Mouse (Mus musculus): ENCODE data around the gene Ift43. TPM values are rescaled to one million over a fixed set of nuclear protein-coding genes. Genes with fewer than 3 reads are reported as not detected.

Gene Ift43
- polyA plus RNA-seq, 1 experiment from 2014 or later = 116 TPM

DNA sequence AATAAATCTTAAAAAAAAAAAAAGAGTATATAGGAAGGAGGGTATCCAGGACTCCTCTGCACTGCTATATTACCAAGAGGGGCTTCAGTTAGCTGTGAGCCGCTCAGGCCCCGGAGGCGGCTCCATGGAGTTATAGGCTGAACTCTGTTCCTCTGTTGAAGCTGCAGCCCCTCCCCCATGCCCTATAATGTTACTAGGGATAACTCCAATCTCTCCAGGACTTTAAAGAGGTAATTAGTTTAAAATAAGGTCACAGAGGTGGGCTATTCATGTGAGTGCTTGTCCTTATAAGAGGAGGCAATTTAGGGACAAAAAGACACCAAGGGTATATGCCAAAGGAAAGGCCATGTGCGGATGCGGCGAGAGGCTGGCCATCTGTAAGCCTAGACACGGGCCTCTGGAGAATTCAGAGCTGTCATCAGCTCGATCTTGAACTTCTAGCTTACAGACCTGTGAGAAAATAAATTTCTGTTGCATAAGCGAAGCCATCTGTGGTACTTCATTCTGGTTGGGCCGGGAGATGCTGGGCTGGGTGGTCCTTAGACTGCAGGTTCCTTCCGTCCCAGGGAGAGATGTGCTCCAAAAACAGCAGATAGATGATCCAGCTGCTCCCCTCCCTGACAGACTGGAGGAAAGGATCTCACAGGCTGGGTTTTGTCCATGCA is 94.5 kb downstream of the Ift43 start:
- Histone ChIP-seq H3K4me1 (ENCODE audit: control insufficient read depth, insufficient read depth, low read length) (0 out of 2 replicates have a peak, but pooled peaks cover 4% of the 10 kb centered on the region), H3K9me3 (replicated peaks; ENCODE audit: control insufficient read depth, low read length) (no peaks in the 10 kb centered on the region), H3K36me3 (ENCODE audit: control insufficient read depth, insufficient read depth) (no peaks in the 10 kb centered on the region), H3K27me3 (ENCODE audit: control insufficient read depth, insufficient read depth, low read length) (no peaks in the 10 kb centered on the region), H3K9ac (ENCODE audit: low read length) (no peak overlapping the region), H3K4me3 (ENCODE audit: low read length) (no peak overlapping the region), H3K4me2 (ENCODE audit: low read depth, low read length) (no peak overlapping the region), H3K27ac (ENCODE audit: low read length) (no peak overlapping the region)
- ATAC-seq (replicated peaks; ENCODE audit: extremely low read depth, insufficient read depth, low FRiP score) = no peak
- WGBS = 62% methylated on average over 11 of the region's 11 CpGs

DNA sequence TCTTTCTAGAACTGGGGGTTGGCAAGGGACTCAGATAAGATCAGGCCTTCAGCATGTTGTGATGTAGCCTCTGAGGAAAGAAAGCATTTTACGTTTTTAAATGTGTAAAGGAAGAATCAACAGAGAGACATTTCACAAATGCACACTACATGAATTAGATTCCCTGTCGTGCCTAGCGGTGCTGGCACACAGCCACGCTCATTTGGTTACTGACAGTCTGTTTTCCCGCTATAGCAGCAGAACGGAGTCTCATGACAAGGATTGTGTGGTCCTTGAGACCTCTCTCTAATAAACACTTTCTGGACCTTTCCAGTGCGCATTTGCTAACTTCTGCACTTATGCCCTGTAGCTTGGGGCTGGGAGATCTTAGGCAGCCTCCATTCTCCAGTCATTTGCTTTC is 96.9 kb downstream of the Ift43 start:
- H3K36me3 ChIP-seq (ENCODE audit: control insufficient read depth, insufficient read depth) = no peaks in the 10 kb centered on the region
- WGBS = 53% methylated on average over 7 of the region's 7 CpGs
- no peak overlapping the region for H3K9ac ChIP-seq (ENCODE audit: low read length)
- no peak overlapping the region for H3K27ac ChIP-seq (ENCODE audit: low read length)
- H3K27me3 ChIP-seq (ENCODE audit: control insufficient read depth, insufficient read depth, low read length) = no peaks in the 10 kb centered on the region
- no peak overlapping the region for H3K4me2 ChIP-seq (ENCODE audit: low read depth, low read length)
- H3K4me3 ChIP-seq (ENCODE audit: low read length) = no peak overlapping the region
- no peak for ATAC-seq (replicated peaks; ENCODE audit: extremely low read depth, insufficient read depth, low FRiP score)
- 0 out of 2 replicates have a peak, but pooled peaks cover 4% of the 10 kb centered on the region for H3K4me1 ChIP-seq (ENCODE audit: control insufficient read depth, insufficient read depth, low read length)
- H3K9me3 ChIP-seq (replicated peaks; ENCODE audit: control insufficient read depth, low read length) = no peaks in the 10 kb centered on the region

DNA sequence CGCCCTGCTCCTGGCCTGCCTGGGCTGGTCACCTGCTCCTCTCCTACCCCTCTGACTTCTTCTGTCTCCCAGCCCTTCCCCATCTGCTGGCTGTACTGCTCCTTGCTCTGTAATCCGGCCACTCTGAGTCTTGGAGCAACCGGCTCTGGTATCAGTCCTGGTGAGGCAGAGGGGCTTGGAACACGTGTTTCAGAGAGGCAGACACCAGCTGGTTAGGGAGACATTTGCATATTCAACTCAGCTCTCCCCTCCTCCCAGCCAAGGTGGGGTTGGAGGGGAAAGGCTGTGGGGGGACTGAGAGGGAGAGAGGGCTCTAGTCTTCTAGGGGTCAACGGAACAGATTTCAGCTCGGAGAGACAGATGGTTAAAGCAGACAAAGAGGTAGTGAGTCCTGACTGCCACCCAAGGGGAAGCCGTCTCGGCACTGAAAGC is 99.0 kb downstream of the Ift43 start:
- H3K4me3 ChIP-seq (ENCODE audit: low read length) = no peak overlapping the region
- H3K27ac ChIP-seq (ENCODE audit: low read length) = no peak overlapping the region
- 0 out of 2 replicates have a peak, but pooled peaks cover 4% of the 10 kb centered on the region for H3K4me1 ChIP-seq (ENCODE audit: control insufficient read depth, insufficient read depth, low read length)
- H3K4me2 ChIP-seq (ENCODE audit: low read depth, low read length) = no peak overlapping the region
- no peak for ATAC-seq (replicated peaks; ENCODE audit: extremely low read depth, insufficient read depth, low FRiP score)
- H3K9ac ChIP-seq (ENCODE audit: low read length) = no peak overlapping the region
- no peaks in the 10 kb centered on the region for H3K36me3 ChIP-seq (ENCODE audit: control insufficient read depth, insufficient read depth)
- no peaks in the 10 kb centered on the region for H3K9me3 ChIP-seq (replicated peaks; ENCODE audit: control insufficient read depth, low read length)
- WGBS = 31% methylated on average over 8 of the region's 8 CpGs
- H3K27me3 ChIP-seq (ENCODE audit: control insufficient read depth, insufficient read depth, low read length) = no peaks in the 10 kb centered on the region

DNA sequence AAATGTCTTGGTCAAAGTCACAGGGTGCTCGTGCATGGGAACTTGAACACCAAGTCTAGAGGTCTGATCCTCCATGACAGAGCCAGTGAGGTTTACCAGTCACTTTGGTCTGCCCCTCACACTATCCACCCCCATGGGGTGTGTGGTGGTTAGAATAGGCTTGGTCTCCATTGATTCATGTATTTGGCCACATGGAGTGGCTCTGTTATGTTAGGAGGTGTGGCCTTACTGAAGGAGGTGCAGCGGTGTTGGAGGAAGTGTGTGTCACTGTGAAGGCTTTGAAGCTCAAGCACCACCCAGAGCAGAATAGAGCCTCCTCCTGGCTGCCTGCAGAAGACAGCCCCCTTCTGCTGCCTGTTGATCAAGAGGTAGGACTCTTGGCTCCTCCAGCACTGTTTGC is 99.5 kb downstream of the Ift43 start:
- Histone ChIP-seq H3K36me3 (ENCODE audit: control insufficient read depth, insufficient read depth) (no peaks in the 10 kb centered on the region), H3K9ac (ENCODE audit: low read length) (no peak overlapping the region), H3K4me2 (ENCODE audit: low read depth, low read length) (no peak overlapping the region), H3K4me1 (ENCODE audit: control insufficient read depth, insufficient read depth, low read length) (0 out of 2 replicates have a peak, but pooled peaks cover 4% of the 10 kb centered on the region), H3K27ac (ENCODE audit: low read length) (no peak overlapping the region), H3K9me3 (replicated peaks; ENCODE audit: control insufficient read depth, low read length) (no peaks in the 10 kb centered on the region), H3K27me3 (ENCODE audit: control insufficient read depth, insufficient read depth, low read length) (no peaks in the 10 kb centered on the region), H3K4me3 (ENCODE audit: low read length) (no peak overlapping the region)
- ATAC-seq (replicated peaks; ENCODE audit: extremely low read depth, insufficient read depth, low FRiP score) = no peak; the same call in 1 of the 2 replicates
- WGBS = 45% methylated on average over 2 of the region's 2 CpGs

DNA sequence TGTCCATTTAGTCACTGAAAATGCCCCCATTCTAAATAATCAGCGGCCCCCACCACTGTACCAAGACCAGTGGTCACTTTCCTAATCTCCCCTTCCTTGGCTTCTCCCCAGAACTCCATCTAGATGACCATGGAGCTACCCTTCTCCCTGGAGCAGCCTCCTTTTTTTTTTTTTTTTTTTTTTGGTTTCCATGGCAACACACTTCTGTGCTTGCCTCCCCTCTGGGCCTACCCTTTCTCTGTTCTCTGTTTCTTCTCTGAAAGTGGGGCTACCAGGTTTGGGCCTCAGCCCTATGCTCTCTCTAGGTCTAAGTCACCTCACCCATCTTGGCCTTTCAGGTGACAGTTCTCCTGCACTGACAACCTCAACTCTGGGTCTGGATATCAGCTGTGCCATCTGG is 100.1 kb downstream of the Ift43 start:
- Histone ChIP-seq H3K4me2 (ENCODE audit: low read depth, low read length) (no peak overlapping the region), H3K9me3 (replicated peaks; ENCODE audit: control insufficient read depth, low read length) (no peaks in the 10 kb centered on the region), H3K4me3 (ENCODE audit: low read length) (no peak overlapping the region), H3K9ac (ENCODE audit: low read length) (no peak overlapping the region), H3K36me3 (ENCODE audit: control insufficient read depth, insufficient read depth) (no peaks in the 10 kb centered on the region), H3K4me1 (ENCODE audit: control insufficient read depth, insufficient read depth, low read length) (0 out of 2 replicates have a peak, but pooled peaks cover 4% of the 10 kb centered on the region), H3K27ac (ENCODE audit: low read length) (no peak overlapping the region), H3K27me3 (ENCODE audit: control insufficient read depth, insufficient read depth, low read length) (no peaks in the 10 kb centered on the region)
- WGBS = 76% methylated on average over 1 of the region's 1 CpGs
- ATAC-seq (replicated peaks; ENCODE audit: extremely low read depth, insufficient read depth, low FRiP score) = no peak

DNA sequence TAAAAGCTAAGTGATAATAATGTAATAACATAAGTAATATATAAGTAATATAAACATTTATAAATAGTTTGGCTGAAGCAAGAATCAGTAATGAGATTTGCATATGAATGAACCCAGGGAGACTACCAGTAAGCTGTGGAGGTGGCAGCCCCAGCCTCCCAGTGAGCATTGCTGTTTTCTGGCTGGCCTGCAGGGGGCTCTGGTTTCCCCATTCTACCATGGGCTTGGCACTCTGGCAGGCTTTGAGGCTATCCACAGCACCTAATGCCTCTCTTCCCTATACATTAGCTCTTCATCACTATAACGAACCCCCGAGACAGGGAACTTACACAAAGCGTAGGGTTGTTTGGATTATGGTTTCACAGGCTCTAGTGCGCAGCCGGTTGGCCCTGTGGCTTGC is 105.8 kb downstream of the Ift43 start:
- H3K9me3 ChIP-seq (replicated peaks; ENCODE audit: control insufficient read depth, low read length) = no peaks in the 10 kb centered on the region
- H3K4me2 ChIP-seq (ENCODE audit: low read depth, low read length) = no peak overlapping the region
- H3K36me3 ChIP-seq (ENCODE audit: control insufficient read depth, insufficient read depth) = no peaks in the 10 kb centered on the region
- H3K4me1 ChIP-seq (ENCODE audit: control insufficient read depth, insufficient read depth, low read length) = peaks cover 16% of the 10 kb centered on the region
- H3K27ac ChIP-seq (ENCODE audit: low read length) = no peak overlapping the region
- WGBS = 72% methylated on average over 5 of the region's 5 CpGs
- no peak overlapping the region for H3K9ac ChIP-seq (ENCODE audit: low read length)
- ATAC-seq (replicated peaks; ENCODE audit: extremely low read depth, insufficient read depth, low FRiP score) = no peak
- H3K27me3 ChIP-seq (ENCODE audit: control insufficient read depth, insufficient read depth, low read length) = no peaks in the 10 kb centered on the region
- no peak overlapping the region for H3K4me3 ChIP-seq (ENCODE audit: low read length)

DNA sequence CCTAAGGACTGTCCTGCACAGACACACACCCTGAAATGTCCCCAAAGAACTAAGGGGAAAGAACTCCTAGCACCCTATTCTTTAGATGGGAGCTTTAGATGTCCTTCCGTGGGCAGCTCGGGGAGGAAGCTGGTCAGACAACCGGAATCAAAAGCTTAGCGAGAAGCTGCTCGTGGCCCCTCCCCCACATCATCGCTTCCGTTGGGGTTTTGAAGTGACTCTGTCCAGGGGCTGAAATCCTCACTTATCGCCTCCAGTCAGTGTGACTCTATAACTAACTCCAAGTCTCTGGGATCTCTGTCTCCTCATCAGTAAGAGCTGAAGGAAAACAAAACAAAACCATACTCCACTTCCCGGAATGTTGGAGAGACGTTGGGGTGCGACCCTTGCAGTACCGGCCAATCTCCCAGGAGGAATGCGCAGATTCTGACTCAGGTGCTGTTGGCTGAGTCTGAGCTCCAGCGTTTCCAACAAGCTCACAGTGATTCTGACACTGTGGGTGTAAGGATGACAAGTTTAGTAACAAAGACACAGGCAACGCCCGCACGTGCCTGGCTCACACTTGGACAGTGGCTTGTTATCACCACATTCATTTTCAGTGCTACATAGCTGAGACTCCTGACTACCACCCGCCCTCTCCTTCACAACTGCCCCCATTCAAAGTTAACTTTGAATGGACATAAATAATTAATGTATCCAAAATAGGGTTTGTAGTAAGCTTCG is 107.4 kb downstream of the Ift43 start:
- 15% methylated on average over 19 of the region's 19 CpGs for WGBS
- no peaks in the 10 kb centered on the region for H3K9me3 ChIP-seq (replicated peaks; ENCODE audit: control insufficient read depth, low read length)
- peaks cover 16% of the 10 kb centered on the region for H3K4me1 ChIP-seq (ENCODE audit: control insufficient read depth, insufficient read depth, low read length)
- H3K27me3 ChIP-seq (ENCODE audit: control insufficient read depth, insufficient read depth, low read length) = no peaks in the 10 kb centered on the region
- no peak overlapping the region for H3K27ac ChIP-seq (ENCODE audit: low read length)
- ATAC-seq (replicated peaks; ENCODE audit: extremely low read depth, insufficient read depth, low FRiP score) = no peak
- no peaks in the 10 kb centered on the region for H3K36me3 ChIP-seq (ENCODE audit: control insufficient read depth, insufficient read depth)
- H3K9ac ChIP-seq (ENCODE audit: low read length) = no peak overlapping the region
- no peak overlapping the region for H3K4me3 ChIP-seq (ENCODE audit: low read length)
- peak overlapping the region; percentile 34 for H3K4me2 ChIP-seq (ENCODE audit: low read depth, low read length)

DNA sequence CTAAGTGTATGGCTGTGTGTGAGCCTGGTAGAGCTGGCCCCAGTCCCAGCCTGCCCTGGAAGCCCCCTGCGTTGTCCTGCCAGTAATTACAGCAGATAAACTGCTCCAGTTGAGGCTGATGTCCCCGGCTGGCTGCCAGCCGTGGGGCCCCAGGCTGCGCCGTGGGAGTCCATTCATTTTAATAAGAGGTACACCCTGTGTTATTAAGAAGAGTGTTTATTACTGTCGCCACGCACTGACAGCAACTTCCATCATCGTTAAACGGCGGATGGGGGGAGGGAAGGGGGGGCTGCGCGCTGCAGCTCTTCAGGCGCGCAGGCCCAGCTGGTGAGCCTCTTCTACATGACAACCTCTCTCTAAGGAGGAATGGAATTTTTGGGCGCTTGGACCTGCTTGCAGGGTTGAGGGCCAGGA is 109.7 kb downstream of the Ift43 start:
- H3K4me1 ChIP-seq (ENCODE audit: control insufficient read depth, insufficient read depth, low read length) = peaks cover 16% of the 10 kb centered on the region
- H3K27me3 ChIP-seq (ENCODE audit: control insufficient read depth, insufficient read depth, low read length) = no peaks in the 10 kb centered on the region
- ATAC-seq (replicated peaks; ENCODE audit: extremely low read depth, insufficient read depth, low FRiP score) = peak; percentile 60
- H3K4me3 ChIP-seq (ENCODE audit: low read length) = peak overlapping the region; percentile 6; the same call in 1 of the 2 replicates
- H3K36me3 ChIP-seq (ENCODE audit: control insufficient read depth, insufficient read depth) = no peaks in the 10 kb centered on the region
- H3K27ac ChIP-seq (ENCODE audit: low read length) = 0 out of 2 replicates have a peak overlapping the region, but pooled peaks have one; percentile 4
- peak overlapping the region; percentile 33; the same call in 1 of the 2 replicates for H3K4me2 ChIP-seq (ENCODE audit: low read depth, low read length)
- no peak overlapping the region for H3K9ac ChIP-seq (ENCODE audit: low read length)
- H3K9me3 ChIP-seq (replicated peaks; ENCODE audit: control insufficient read depth, low read length) = no peaks in the 10 kb centered on the region
- 36% methylated on average over 15 of the region's 15 CpGs for WGBS

DNA sequence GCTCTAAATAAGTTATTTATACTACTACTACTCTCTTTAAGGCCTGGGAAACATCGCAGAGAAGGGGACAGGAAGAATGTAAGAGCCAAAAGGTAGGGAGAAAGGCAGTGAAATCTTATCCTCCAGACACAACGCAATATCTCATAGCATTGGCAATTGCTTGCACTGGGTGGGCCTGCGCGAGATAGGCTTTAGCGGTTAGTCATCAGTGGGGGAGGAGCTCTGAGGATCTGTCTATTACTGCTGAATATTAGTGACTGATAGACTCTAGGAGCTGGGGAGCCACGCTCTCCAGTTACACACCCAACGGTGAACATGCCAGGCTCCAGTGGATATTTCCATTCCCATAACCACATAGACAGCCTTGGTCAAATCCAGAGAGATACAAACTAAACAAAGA is 114.6 kb downstream of the Ift43 start:
- Histone ChIP-seq H3K4me3 (ENCODE audit: low read length) (no peak overlapping the region), H3K4me2 (ENCODE audit: low read depth, low read length) (no peak overlapping the region), H3K27ac (ENCODE audit: low read length) (no peak overlapping the region), H3K4me1 (ENCODE audit: control insufficient read depth, insufficient read depth, low read length) (peaks cover 7% of the 10 kb centered on the region), H3K36me3 (ENCODE audit: control insufficient read depth, insufficient read depth) (no peaks in the 10 kb centered on the region), H3K9me3 (replicated peaks; ENCODE audit: control insufficient read depth, low read length) (peaks cover 6% of the 10 kb centered on the region; the same call in 1 of the 2 replicates), H3K27me3 (ENCODE audit: control insufficient read depth, insufficient read depth, low read length) (no peaks in the 10 kb centered on the region), H3K9ac (ENCODE audit: low read length) (no peak overlapping the region)
- no peak for ATAC-seq (replicated peaks; ENCODE audit: extremely low read depth, insufficient read depth, low FRiP score)
- WGBS = 78% methylated on average over 7 of the region's 7 CpGs

Measured in heart, embryonic 16.5 days (tissue).